Mouse (Mus musculus): ENCODE results near the gene Gm42417. TPM values are rescaled to one million over a fixed set of nuclear protein-coding genes. Genes with fewer than 3 reads are reported as not detected.

The Gm42417 gene
- polyA plus RNA-seq, 1 experiment = 1.2 TPM

- Histone ChIP-seq H3K27me3 (ENCODE audit: control insufficient read depth, insufficient read depth, low read length, poor library complexity, severe bottlenecking) (no peaks in the 10 kb centered on the region), H3K4me3 (ENCODE audit: low read depth, low read length) (no peak overlapping the region), H3K27ac (ENCODE audit: insufficient read depth, low read length) (no peak overlapping the region), H3K9ac (ENCODE audit: low read depth, poor library complexity, severe bottlenecking) (no peak overlapping the region), H3K36me3 (ENCODE audit: control insufficient read depth, insufficient read depth, low read length, poor library complexity, severe bottlenecking) (peaks cover 17% of the 10 kb centered on the region), H3K4me1 (ENCODE audit: control insufficient read depth, insufficient read depth, low read length) (no peaks in the 10 kb centered on the region), H3K9me3 (replicated peaks; ENCODE audit: control insufficient read depth, insufficient read depth, low read length, poor library complexity, severe bottlenecking) (no peaks in the 10 kb centered on the region)
- TF ChIP-seq CTCF (IDR thresholded peaks at IDR 0.05; ENCODE audit: low read depth, low read length) = no peak
- no peak for TF ChIP-seq POLR2A (IDR thresholded peaks at IDR 0.05; ENCODE audit: insufficient read depth, low read length)
- TF ChIP-seq EP300 (IDR thresholded peaks at IDR 0.05; ENCODE audit: insufficient read depth, low read depth, low read length) = no peak
These were observed 12.3 kb downstream of the Gm42417 start for GRCm38 (mm10) chr1:36526903-36527302.

GRCm38 (mm10) chr1:36525774-36526173 is 13.5 kb downstream of the Gm42417 start:
- H3K9me3 ChIP-seq (replicated peaks; ENCODE audit: control insufficient read depth, insufficient read depth, low read length, poor library complexity, severe bottlenecking) = no peaks in the 10 kb centered on the region
- peaks cover 22% of the 10 kb centered on the region for H3K36me3 ChIP-seq (ENCODE audit: control insufficient read depth, insufficient read depth, low read length, poor library complexity, severe bottlenecking)
- no peaks in the 10 kb centered on the region for H3K4me1 ChIP-seq (ENCODE audit: control insufficient read depth, insufficient read depth, low read length)
- no peak overlapping the region for H3K27ac ChIP-seq (ENCODE audit: insufficient read depth, low read length)
- no peaks in the 10 kb centered on the region for H3K27me3 ChIP-seq (ENCODE audit: control insufficient read depth, insufficient read depth, low read length, poor library complexity, severe bottlenecking)
- TF ChIP-seq POLR2A (IDR thresholded peaks at IDR 0.05; ENCODE audit: insufficient read depth, low read length) = no peak
- TF ChIP-seq EP300 (IDR thresholded peaks at IDR 0.05; ENCODE audit: insufficient read depth, low read depth, low read length) = no peak
- no peak for TF ChIP-seq CTCF (IDR thresholded peaks at IDR 0.05; ENCODE audit: low read depth, low read length)
- no peak overlapping the region for H3K4me3 ChIP-seq (ENCODE audit: low read depth, low read length)
- no peak overlapping the region for H3K9ac ChIP-seq (ENCODE audit: low read depth, poor library complexity, severe bottlenecking)

DNA sequence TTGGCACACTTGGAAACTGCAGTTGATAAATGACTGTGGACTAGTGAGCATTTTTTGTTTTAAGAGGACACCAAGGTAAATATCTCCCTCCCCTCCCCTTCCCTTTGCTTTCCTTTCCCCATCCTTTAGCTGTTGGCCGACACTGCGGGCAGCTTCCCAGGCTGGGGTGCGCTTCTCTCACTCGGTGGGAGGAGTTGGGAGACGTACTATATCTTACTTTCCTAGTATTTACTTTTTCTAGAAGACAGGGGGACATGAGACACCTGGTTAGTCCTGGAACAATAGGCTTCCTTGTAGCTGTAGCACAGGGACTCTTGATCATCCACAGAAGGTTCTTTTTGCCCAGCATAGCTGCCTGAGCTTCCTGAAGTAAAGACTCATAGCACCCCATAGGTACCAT is 15.2 kb downstream of the Gm42417 start:
- Histone ChIP-seq H3K36me3 (ENCODE audit: control insufficient read depth, insufficient read depth, low read length, poor library complexity, severe bottlenecking) (peaks cover 32% of the 10 kb centered on the region), H3K27ac (ENCODE audit: insufficient read depth, low read length) (no peak overlapping the region)

GRCm38 (mm10) chr1:36523332-36524013 is 15.8 kb downstream of the Gm42417 start:
- H3K4me3 ChIP-seq (ENCODE audit: low read depth, low read length) = no peak overlapping the region
- no peak overlapping the region for H3K9ac ChIP-seq (ENCODE audit: low read depth, poor library complexity, severe bottlenecking)
- TF ChIP-seq CTCF (IDR thresholded peaks at IDR 0.05; ENCODE audit: low read depth, low read length) = no peak
- no peak for TF ChIP-seq EP300 (IDR thresholded peaks at IDR 0.05; ENCODE audit: insufficient read depth, low read depth, low read length)
- TF ChIP-seq POLR2A (IDR thresholded peaks at IDR 0.05; ENCODE audit: insufficient read depth, low read length) = no peak
- no peaks in the 10 kb centered on the region for H3K9me3 ChIP-seq (replicated peaks; ENCODE audit: control insufficient read depth, insufficient read depth, low read length, poor library complexity, severe bottlenecking)
- no peaks in the 10 kb centered on the region for H3K27me3 ChIP-seq (ENCODE audit: control insufficient read depth, insufficient read depth, low read length, poor library complexity, severe bottlenecking)
- H3K4me1 ChIP-seq (ENCODE audit: control insufficient read depth, insufficient read depth, low read length) = no peaks in the 10 kb centered on the region
- H3K36me3 ChIP-seq (ENCODE audit: control insufficient read depth, insufficient read depth, low read length, poor library complexity, severe bottlenecking) = peaks cover 32% of the 10 kb centered on the region
- H3K27ac ChIP-seq (ENCODE audit: insufficient read depth, low read length) = no peak overlapping the region

More for the DNA sequence above, 15.2 kb downstream of the Gm42417 start:
- TF ChIP-seq CTCF (IDR thresholded peaks at IDR 0.05; ENCODE audit: low read depth, low read length) = no peak
- no peak for TF ChIP-seq EP300 (IDR thresholded peaks at IDR 0.05; ENCODE audit: insufficient read depth, low read depth, low read length)
- no peak for TF ChIP-seq POLR2A (IDR thresholded peaks at IDR 0.05; ENCODE audit: insufficient read depth, low read length)
- Histone ChIP-seq H3K4me3 (ENCODE audit: low read depth, low read length) (no peak overlapping the region), H3K9ac (ENCODE audit: low read depth, poor library complexity, severe bottlenecking) (no peak overlapping the region), H3K4me1 (ENCODE audit: control insufficient read depth, insufficient read depth, low read length) (no peaks in the 10 kb centered on the region), H3K27me3 (ENCODE audit: control insufficient read depth, insufficient read depth, low read length, poor library complexity, severe bottlenecking) (no peaks in the 10 kb centered on the region), H3K9me3 (replicated peaks; ENCODE audit: control insufficient read depth, insufficient read depth, low read length, poor library complexity, severe bottlenecking) (no peaks in the 10 kb centered on the region)

DNA sequence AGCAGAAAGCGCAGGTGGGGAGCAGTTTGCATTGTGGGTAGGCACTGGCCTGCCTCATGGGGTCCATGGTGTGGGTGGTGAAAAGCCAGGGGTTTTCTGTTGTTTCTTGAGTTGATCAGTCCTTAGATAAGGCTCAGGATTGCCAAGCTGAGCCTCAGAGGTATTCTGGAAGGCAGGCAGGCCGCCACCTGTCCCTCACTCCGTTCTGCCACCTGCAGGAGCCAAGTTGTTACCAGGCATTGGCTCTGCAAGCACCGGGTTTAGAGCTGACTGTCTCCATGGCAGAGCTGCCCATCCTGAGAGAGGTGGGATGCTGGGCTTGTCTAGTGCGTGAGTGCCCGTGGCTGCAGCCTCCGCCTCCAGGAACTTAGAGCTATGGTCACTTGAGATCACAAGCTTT is 17.0 kb downstream of the Gm42417 start:
- TF ChIP-seq EP300 (IDR thresholded peaks at IDR 0.05; ENCODE audit: insufficient read depth, low read depth, low read length) = no peak
- no peak for TF ChIP-seq POLR2A (IDR thresholded peaks at IDR 0.05; ENCODE audit: insufficient read depth, low read length)
- no peak for TF ChIP-seq CTCF (IDR thresholded peaks at IDR 0.05; ENCODE audit: low read depth, low read length)
- Histone ChIP-seq H3K4me1 (ENCODE audit: control insufficient read depth, insufficient read depth, low read length) (no peaks in the 10 kb centered on the region), H3K27me3 (ENCODE audit: control insufficient read depth, insufficient read depth, low read length, poor library complexity, severe bottlenecking) (no peaks in the 10 kb centered on the region), H3K9me3 (replicated peaks; ENCODE audit: control insufficient read depth, insufficient read depth, low read length, poor library complexity, severe bottlenecking) (no peaks in the 10 kb centered on the region), H3K9ac (ENCODE audit: low read depth, poor library complexity, severe bottlenecking) (no peak overlapping the region), H3K27ac (ENCODE audit: insufficient read depth, low read length) (no peak overlapping the region), H3K36me3 (ENCODE audit: control insufficient read depth, insufficient read depth, low read length, poor library complexity, severe bottlenecking) (peaks cover 32% of the 10 kb centered on the region), H3K4me3 (ENCODE audit: low read depth, low read length) (no peak overlapping the region)

GRCm38 (mm10) chr1:36519626-36520025 is 19.6 kb downstream of the Gm42417 start:
- H3K4me3 ChIP-seq (ENCODE audit: low read depth, low read length) = no peak overlapping the region
- H3K4me1 ChIP-seq (ENCODE audit: control insufficient read depth, insufficient read depth, low read length) = peaks cover 2% of the 10 kb centered on the region
- H3K9ac ChIP-seq (ENCODE audit: low read depth, poor library complexity, severe bottlenecking) = no peak overlapping the region
- peaks cover 33% of the 10 kb centered on the region for H3K36me3 ChIP-seq (ENCODE audit: control insufficient read depth, insufficient read depth, low read length, poor library complexity, severe bottlenecking)
- TF ChIP-seq CTCF (IDR thresholded peaks at IDR 0.05; ENCODE audit: low read depth, low read length) (no peak), POLR2A (IDR thresholded peaks at IDR 0.05; ENCODE audit: insufficient read depth, low read length) (no peak), EP300 (IDR thresholded peaks at IDR 0.05; ENCODE audit: insufficient read depth, low read depth, low read length) (no peak)
- no peaks in the 10 kb centered on the region for H3K9me3 ChIP-seq (replicated peaks; ENCODE audit: control insufficient read depth, insufficient read depth, low read length, poor library complexity, severe bottlenecking)
- H3K27me3 ChIP-seq (ENCODE audit: control insufficient read depth, insufficient read depth, low read length, poor library complexity, severe bottlenecking) = no peaks in the 10 kb centered on the region
- no peak overlapping the region for H3K27ac ChIP-seq (ENCODE audit: insufficient read depth, low read length)
